Comparison of ENCODE assay signal across 18 mouse cellular contexts in genomic region chr10:41479961-41480360, GRCm38 (mm10). TPM values are rescaled to one million over a fixed set of nuclear protein-coding genes. Genes with fewer than 3 reads are reported as not detected.
"Had no signal": no experiment of that assay in that cellular context is flagged by ENCODE, and none has a peak within 500 bp of the region (broad histone marks: within the 10 kb centered on the region; RNA-seq: fewer than 3 reads in every experiment).

No protein-coding gene starts in this region.

- H3K4me3 ChIP-seq: neural tube, embryonic 13.5 days; neural tube, embryonic 15.5 days; stomach, embryonic 15.5 days had no signal

- DNase-seq: retina, postnatal 1 day; right cerebral cortex, adult 18-20 months; right cerebral cortex, postnatal 14 days; right cerebral cortex, postnatal 25 days; right cerebral cortex, postnatal 4 days; spleen, adult 18-20 months; thymus, adult 18-20 months; thymus, adult 2 months; thymus, postnatal 14 days; thymus, postnatal 25 days; thymus, postnatal 36 days; thymus, postnatal 4 days had no signal

- H3K27ac ChIP-seq: neural tube, embryonic 13.5 days; neural tube, embryonic 15.5 days; stomach, embryonic 15.5 days; stomach, postnatal 0 days had no signal

- H3K9me3 ChIP-seq: neural tube, embryonic 13.5 days; neural tube, embryonic 15.5 days; stomach, embryonic 15.5 days had no signal

- H3K27me3 ChIP-seq: neural tube, embryonic 13.5 days; neural tube, embryonic 15.5 days; stomach, embryonic 15.5 days had no signal

- H3K4me2 ChIP-seq: neural tube, embryonic 13.5 days; neural tube, embryonic 15.5 days; stomach, embryonic 15.5 days had no signal

RNA-seq across cellular contexts. Expression of gene Ppil6, which starts 10.3 kb away (rescaled TPM):
- total RNA-seq: neutrophil, adult 5-6 weeks had no signal
- polyA plus RNA-seq: spleen, adult 2 months had no signal
